Mouse (Mus musculus) frontal cortex, postnatal 36 days (tissue): ENCODE measurements at regions not wholly inside any gene's neighbourhood (a gene's known extent, or its start where the extent isn't known, plus 50 kb on each side); places are given as distances from the start of the nearest gene placed in this dataset.
A peak's percentile ranks its signal among the peaks of the same experiment; 100 is the strongest.

ENCODE experiments used
- DNase-seq, 2 experiments: peaks; one replicate each; pipeline ENCODE4 v3.0.0; 2022; ENCODE audit warnings: low spot score in 2 of 2

- no peak for DNase-seq
Observed at GRCm38 (mm10) chr15:51558215-51558614, 2326.5 kb upstream of the Gm7489 start.

GRCm38 (mm10) chr15:51565543-51565942 lies 2319.2 kb upstream of the Gm7489 start:
- peak in 1 of 2 experiments; percentile 17 for DNase-seq

GRCm38 (mm10) chr15:51570631-51571030 lies 2314.1 kb upstream of the Gm7489 start:
- no peak for DNase-seq

- DNase-seq: no peak
Observed at GRCm38 (mm10) chr15:51574538-51575105, 2310.1 kb upstream of the Gm7489 start.

GRCm38 (mm10) chr15:51583636-51584035 lies 2301.1 kb upstream of the Gm7489 start:
- no peak for DNase-seq

GRCm38 (mm10) chr15:51586146-51586545 lies 2298.6 kb upstream of the Gm7489 start:
- DNase-seq: no peak

- DNase-seq: no peak
Observed at GRCm38 (mm10) chr15:51591406-51592068, 2293.2 kb upstream of the Gm7489 start.

GRCm38 (mm10) chr15:51592069-51592435 lies 2292.7 kb upstream of the Gm7489 start:
- DNase-seq: no peak

GRCm38 (mm10) chr15:51592511-51593498 lies 2291.9 kb upstream of the Gm7489 start:
- no peak for DNase-seq

GRCm38 (mm10) chr15:51594060-51594459 lies 2290.6 kb upstream of the Gm7489 start:
- no peak for DNase-seq

- DNase-seq: peak in 1 of 2 experiments; percentile 42
Observed at GRCm38 (mm10) chr15:51595655-51596054, 2289.1 kb upstream of the Gm7489 start.

- DNase-seq: peak in 1 of 2 experiments; percentile 11
Observed at GRCm38 (mm10) chr15:51597841-51598240, 2286.9 kb upstream of the Gm7489 start.

GRCm38 (mm10) chr15:51601128-51601855 lies 2283.4 kb upstream of the Gm7489 start:
- DNase-seq: no peak

GRCm38 (mm10) chr15:51621455-51621854 lies 2263.3 kb upstream of the Gm7489 start:
- DNase-seq: no peak

GRCm38 (mm10) chr15:51627463-51627862 lies 2257.2 kb upstream of the Gm7489 start:
- DNase-seq: peak; percentile 29 to 63

- DNase-seq: no peak
Observed at GRCm38 (mm10) chr15:51628518-51628917, 2256.2 kb upstream of the Gm7489 start.

GRCm38 (mm10) chr15:51631881-51632280 lies 2252.8 kb upstream of the Gm7489 start:
- DNase-seq: no peak

- DNase-seq: no peak
Observed at GRCm38 (mm10) chr15:51633068-51633467, 2251.6 kb upstream of the Gm7489 start.

- no peak for DNase-seq
Observed at GRCm38 (mm10) chr15:51634726-51635125, 2250.0 kb upstream of the Gm7489 start.

- no peak for DNase-seq
Observed at GRCm38 (mm10) chr15:51635129-51635920, 2249.4 kb upstream of the Gm7489 start.

- DNase-seq: no peak
Observed at GRCm38 (mm10) chr15:51637570-51637969, 2247.1 kb upstream of the Gm7489 start.
